Mouse (Mus musculus) midbrain, embryonic 11.5 days (tissue): ENCODE measurements at regions not wholly inside any gene's neighbourhood (a gene's known extent, or its start where the extent isn't known, plus 50 kb on each side); places are given as distances from the start of the nearest gene placed in this dataset.

Experiments
- ATAC-seq: fragments of 200-750 bp; cut with Nextera tagmentation; 2 replicates; pipeline ENCODE4 v1.8.0; 2017; ENCODE audit warnings: moderate TSS enrichment, moderate library complexity; ENCODE audit not compliant: low FRiP score
- DNase-seq: peaks from one replicate; pipeline ENCODE4 v3.0.0; 2015; ENCODE audit warnings: low spot score; ENCODE audit errors: missing footprints
- H3K27ac ChIP-seq: fragments of 300-500 bp; sonication (generic); 2 replicates; pipeline ENCODE4 v1.5.1; 2014; ENCODE audit warnings: low read depth, low read length
- H3K27me3 ChIP-seq: fragments of 300-500 bp; sonication (generic); 2 replicates; pipeline ENCODE4 v1.6.1; 2014; ENCODE audit warnings: mild to moderate bottlenecking, low read length, moderate library complexity, mixed read lengths; ENCODE audit not compliant: control insufficient read depth, insufficient read depth
- H3K36me3 ChIP-seq: fragments of 300-500 bp; sonication (generic); 2 replicates; pipeline ENCODE4 v1.6.1; 2014; ENCODE audit warnings: mild to moderate bottlenecking, low read length, moderate library complexity, mixed read lengths; ENCODE audit not compliant: control insufficient read depth, insufficient read depth
- H3K4me1 ChIP-seq: fragments of 300-500 bp; sonication (generic); 2 replicates; pipeline ENCODE4 v1.6.1; 2014; ENCODE audit warnings: low read length; ENCODE audit not compliant: control insufficient read depth, insufficient read depth
- H3K4me2 ChIP-seq: fragments of 300-500 bp; sonication (generic); 2 replicates; pipeline ENCODE4 v1.6.1; 2014; ENCODE audit warnings: mild to moderate bottlenecking, moderate library complexity
- H3K4me3 ChIP-seq: fragments of 300-500 bp; sonication (generic); 2 replicates; pipeline ENCODE4 v1.5.1; 2014; ENCODE audit warnings: low read depth, low read length
- H3K9ac ChIP-seq: fragments of 300-500 bp; sonication (generic); 2 replicates; pipeline ENCODE4 v1.6.1; 2014; ENCODE audit warnings: low read length
- H3K9me3 ChIP-seq: fragments of 300-500 bp; sonication (generic); 2 replicates; pipeline ENCODE4 v1.6.1; 2016; ENCODE audit warnings: low read length; ENCODE audit not compliant: control insufficient read depth
- WGBS: fragments of 180-500 bp; shearing (Covaris S2); extraction: QIAGEN DNeasy Blood & Tissue Kit; methylation state at CpG from one replicate; pipeline ENCODE4 v1.1.7; 2014; 5-methylcytosine and 5-hydroxymethylcytosine counted together

- no peaks in the 10 kb centered on the region for H3K27me3 ChIP-seq
- ATAC-seq: no peak
- peak; percentile 62 for DNase-seq
- no peaks in the 10 kb centered on the region for H3K36me3 ChIP-seq
- peaks cover 14% of the 10 kb centered on the region for H3K4me1 ChIP-seq
- H3K4me3 ChIP-seq: no peak overlapping the region
- no peak overlapping the region for H3K9ac ChIP-seq
- no peak overlapping the region for H3K4me2 ChIP-seq
- WGBS: 33% methylated on average over 7 of the region's 7 CpGs
- no peaks in the 10 kb centered on the region for H3K9me3 ChIP-seq
- no peak overlapping the region for H3K27ac ChIP-seq
Measured at GRCm38 (mm10) chr9:46835261-46835660, 163.3 kb upstream of the Gm4791 start.

- ATAC-seq (peak; percentile 68; the same call in 1 of the 2 replicates), DNase-seq (peak; percentile 91)
- Histone ChIP-seq H3K27me3 (no peaks in the 10 kb centered on the region), H3K36me3 (no peaks in the 10 kb centered on the region), H3K4me1 (peaks cover 19% of the 10 kb centered on the region), H3K4me2 (peak overlapping the region; percentile 20; the same call in 1 of the 2 replicates), H3K27ac (peak overlapping the region; percentile 71), H3K9ac (peak overlapping the region; percentile 30; the same call in 1 of the 2 replicates), H3K4me3 (no peak overlapping the region), H3K9me3 (no peaks in the 10 kb centered on the region)
- 23% methylated on average over 15 of the region's 15 CpGs for WGBS
Measured at GRCm38 (mm10) chr9:46830746-46831560, 167.6 kb upstream of the Gm4791 start.

- Histone ChIP-seq H3K9ac (no peak overlapping the region), H3K27ac (peak overlapping the region; percentile 8; the same call in 1 of the 2 replicates), H3K27me3 (no peaks in the 10 kb centered on the region), H3K9me3 (no peaks in the 10 kb centered on the region), H3K36me3 (no peaks in the 10 kb centered on the region), H3K4me2 (no peak overlapping the region), H3K4me1 (peaks cover 19% of the 10 kb centered on the region), H3K4me3 (no peak overlapping the region)
- DNase-seq: peak; percentile 85
- peak; percentile 58; the same call in 1 of the 2 replicates for ATAC-seq
- WGBS: 0% methylated on average over 1 of the region's 1 CpGs
Measured at GRCm38 (mm10) chr9:46830316-46830715, 168.2 kb upstream of the Gm4791 start.

- H3K36me3 ChIP-seq: no peaks in the 10 kb centered on the region
- H3K4me2 ChIP-seq: no peak overlapping the region
- H3K9me3 ChIP-seq: no peaks in the 10 kb centered on the region
- no peak overlapping the region for H3K4me3 ChIP-seq
- 0 out of 2 replicates have a peak, but pooled peaks cover under 1% of the 10 kb centered on the region for H3K4me1 ChIP-seq
- H3K27me3 ChIP-seq: no peaks in the 10 kb centered on the region
- DNase-seq (no peak), ATAC-seq (no peak)
- WGBS: 78% methylated on average over 4 of the region's 4 CpGs
- no peak overlapping the region for H3K27ac ChIP-seq
- no peak overlapping the region for H3K9ac ChIP-seq
Measured at GRCm38 (mm10) chr9:46824703-46825102, 173.8 kb upstream of the Gm4791 start.

GRCm38 (mm10) chr9:46819808-46820207 lies 178.7 kb upstream of the Gm4791 start:
- Histone ChIP-seq H3K4me1 (no peaks in the 10 kb centered on the region), H3K27me3 (no peaks in the 10 kb centered on the region), H3K4me2 (no peak overlapping the region), H3K36me3 (no peaks in the 10 kb centered on the region), H3K27ac (no peak overlapping the region), H3K9me3 (no peaks in the 10 kb centered on the region), H3K4me3 (no peak overlapping the region), H3K9ac (no peak overlapping the region)
- WGBS: 66% methylated on average over 7 of the region's 7 CpGs
- peak; percentile 70 for DNase-seq
- no peak for ATAC-seq

GRCm38 (mm10) chr9:46819376-46819775 lies 179.2 kb upstream of the Gm4791 start:
- Histone ChIP-seq H3K36me3 (no peaks in the 10 kb centered on the region), H3K4me2 (no peak overlapping the region), H3K27ac (no peak overlapping the region), H3K27me3 (no peaks in the 10 kb centered on the region), H3K9ac (no peak overlapping the region), H3K4me3 (no peak overlapping the region), H3K9me3 (no peaks in the 10 kb centered on the region), H3K4me1 (no peaks in the 10 kb centered on the region)
- 56% methylated on average over 6 of the region's 6 CpGs for WGBS
- no peak for ATAC-seq
- peak; percentile 57 for DNase-seq

- peak; percentile 71 for DNase-seq
- Histone ChIP-seq H3K36me3 (no peaks in the 10 kb centered on the region), H3K27me3 (no peaks in the 10 kb centered on the region), H3K4me2 (no peak overlapping the region), H3K4me3 (no peak overlapping the region), H3K9me3 (no peaks in the 10 kb centered on the region), H3K9ac (no peak overlapping the region), H3K27ac (no peak overlapping the region), H3K4me1 (no peaks in the 10 kb centered on the region)
- ATAC-seq: no peak
- 85% methylated on average over 5 of the region's 5 CpGs for WGBS
Measured at GRCm38 (mm10) chr9:46816126-46816525, 182.4 kb upstream of the Gm4791 start.

GRCm38 (mm10) chr9:46814478-46815241 lies 183.9 kb upstream of the Gm4791 start:
- 13% methylated on average over 22 of the region's 22 CpGs for WGBS
- ATAC-seq (peak; percentile 67), DNase-seq (peak; percentile 98)
- no peaks in the 10 kb centered on the region for H3K4me1 ChIP-seq
- peak overlapping the region; percentile 54 for H3K9ac ChIP-seq
- H3K4me3 ChIP-seq: peak overlapping the region; percentile 24
- peak overlapping the region; percentile 49 for H3K4me2 ChIP-seq
- H3K27me3 ChIP-seq: no peaks in the 10 kb centered on the region
- no peak overlapping the region for H3K27ac ChIP-seq
- H3K9me3 ChIP-seq: no peaks in the 10 kb centered on the region
- no peaks in the 10 kb centered on the region for H3K36me3 ChIP-seq

- H3K36me3 ChIP-seq: no peaks in the 10 kb centered on the region
- no peak overlapping the region for H3K9ac ChIP-seq
- no peak overlapping the region for H3K4me2 ChIP-seq
- H3K4me3 ChIP-seq: no peak overlapping the region
- DNase-seq: peak; percentile 31
- no peaks in the 10 kb centered on the region for H3K4me1 ChIP-seq
- H3K27ac ChIP-seq: no peak overlapping the region
- no peaks in the 10 kb centered on the region for H3K9me3 ChIP-seq
- H3K27me3 ChIP-seq: no peaks in the 10 kb centered on the region
- ATAC-seq: no peak
- 91% methylated on average over 7 of the region's 7 CpGs for WGBS
Measured at GRCm38 (mm10) chr9:46810266-46810665, 188.3 kb upstream of the Gm4791 start.
